Mouse (Mus musculus) neural tube, embryonic 14.5 days (tissue): ENCODE data around the gene E2f3. TPM values are rescaled to one million over a fixed set of nuclear protein-coding genes. Genes with fewer than 3 reads are reported as not detected.

Source experiments
- ATAC-seq: fragments of 200-750 bp; cut with Nextera tagmentation; 2 replicates; pipeline ENCODE4 v1.8.0; 2017; ENCODE audit warnings: low read depth, mild to moderate bottlenecking, moderate TSS enrichment, moderate library complexity
- H3K27ac ChIP-seq: fragments of 300-500 bp; sonication (generic); 2 replicates; pipeline ENCODE4 v1.5.1; 2014; ENCODE audit warnings: low read depth, mild to moderate bottlenecking, control low read depth, low read length, moderate library complexity, mixed read lengths
- H3K27me3 ChIP-seq: fragments of 300-500 bp; sonication (generic); 2 replicates; pipeline ENCODE4 v1.6.1; 2014; ENCODE audit warnings: low read length; ENCODE audit not compliant: control insufficient read depth, insufficient read depth
- H3K36me3 ChIP-seq: fragments of 300-500 bp; sonication (generic); 2 replicates; pipeline ENCODE4 v1.6.1; 2014; ENCODE audit warnings: low read length, mixed read lengths; ENCODE audit not compliant: control insufficient read depth, insufficient read depth
- H3K4me1 ChIP-seq: fragments of 300-500 bp; sonication (generic); 2 replicates; pipeline ENCODE4 v1.6.1; 2014; ENCODE audit warnings: low read length; ENCODE audit not compliant: control insufficient read depth, insufficient read depth
- H3K4me2 ChIP-seq: fragments of 300-500 bp; sonication (generic); 2 replicates; pipeline ENCODE4 v1.6.1; 2014; ENCODE audit warnings: mild to moderate bottlenecking, low read depth, low read length, control low read depth
- H3K4me3 ChIP-seq: fragments of 300-500 bp; sonication (generic); 2 replicates; pipeline ENCODE4 v1.5.1; 2014; ENCODE audit warnings: low read depth, low read length, control low read depth, mixed read lengths
- H3K9ac ChIP-seq: fragments of 300-500 bp; sonication (generic); replicated peaks from 2 replicates; pipeline ENCODE4 v1.6.1; 2014; ENCODE audit warnings: low read depth, mild to moderate bottlenecking, control low read depth, low read length, mixed read lengths
- H3K9me3 ChIP-seq: fragments of 300-500 bp; sonication (generic); 2 replicates; pipeline ENCODE4 v1.6.1; 2016; ENCODE audit warnings: low read length; ENCODE audit not compliant: control insufficient read depth
- WGBS: fragments of 180-500 bp; shearing (Covaris S2); extraction: QIAGEN DNeasy Blood & Tissue Kit; methylation state at CpG from one replicate; pipeline ENCODE4 v1.1.7; 2014; 5-methylcytosine and 5-hydroxymethylcytosine counted together
- polyA plus RNA-seq: library from polyadenylated mRNA; unstranded; fragments of >200 nt; fragmentation: Nextera tagmentation; extraction: Ambion mirVana; gene quantifications from 2 replicates; pipeline ENCODE4 v1.2.1, GENCODE M21; 2014

The E2f3 gene
- 3.3 and 4.5 TPM in 2 replicates for polyA plus RNA-seq

GRCm38 (mm10) chr13:29985855-29986755 is at the start of gene E2f3:
E2f3 (minus strand) TSS chr13:29986063.
- under 1% methylated on average over 45 of the region's 45 CpGs for WGBS
- Histone ChIP-seq H3K36me3 (no peaks in the 10 kb centered on the region), H3K27ac (peak within 1 kb of the TSS; percentile 79), H3K4me2 (peak within 1 kb of the TSS; percentile 92), H3K9me3 (no peaks in the 10 kb centered on the region), H3K4me3 (peak within 1 kb of the TSS; percentile 95), H3K9ac (peak within 1 kb of the TSS; percentile 94), H3K27me3 (no peaks in the 10 kb centered on the region), H3K4me1 (peaks cover 9% of the 10 kb centered on the region; the same call in 1 of the 2 replicates)
- ATAC-seq, result peak; percentile 99

- no peak for ATAC-seq
Measured at GRCm38 (mm10) chr13:30034540-30034939, 48.7 kb upstream of the E2f3 start.

GRCm38 (mm10) chr13:30031684-30032335 is 45.9 kb upstream of the E2f3 start:
- no peaks in the 10 kb centered on the region for H3K36me3 ChIP-seq
- H3K4me3 ChIP-seq, result no peak overlapping the region
- ATAC-seq, result no peak
- H3K9ac ChIP-seq, result no peak overlapping the region
- H3K27me3 ChIP-seq, result no peaks in the 10 kb centered on the region
- WGBS, result 85% methylated on average over 13 of the region's 13 CpGs
- no peaks in the 10 kb centered on the region for H3K9me3 ChIP-seq
- H3K27ac ChIP-seq, result no peak overlapping the region
- H3K4me2 ChIP-seq, result no peak overlapping the region
- no peaks in the 10 kb centered on the region for H3K4me1 ChIP-seq

More at GRCm38 (mm10) chr13:30034540-30034939, 48.7 kb upstream of the E2f3 start:
- 97% methylated on average over 5 of the region's 5 CpGs for WGBS
- no peak overlapping the region for H3K4me3 ChIP-seq
- H3K36me3 ChIP-seq, result no peaks in the 10 kb centered on the region
- H3K4me1 ChIP-seq, result no peaks in the 10 kb centered on the region
- H3K9me3 ChIP-seq, result no peaks in the 10 kb centered on the region
- no peaks in the 10 kb centered on the region for H3K27me3 ChIP-seq
- H3K9ac ChIP-seq, result no peak overlapping the region
- H3K27ac ChIP-seq, result no peak overlapping the region
- H3K4me2 ChIP-seq, result no peak overlapping the region

GRCm38 (mm10) chr13:30027841-30028240 is 42.0 kb upstream of the E2f3 start:
- H3K36me3 ChIP-seq, result no peaks in the 10 kb centered on the region
- 91% methylated on average over 3 of the region's 3 CpGs for WGBS
- ATAC-seq, result no peak

DNA sequence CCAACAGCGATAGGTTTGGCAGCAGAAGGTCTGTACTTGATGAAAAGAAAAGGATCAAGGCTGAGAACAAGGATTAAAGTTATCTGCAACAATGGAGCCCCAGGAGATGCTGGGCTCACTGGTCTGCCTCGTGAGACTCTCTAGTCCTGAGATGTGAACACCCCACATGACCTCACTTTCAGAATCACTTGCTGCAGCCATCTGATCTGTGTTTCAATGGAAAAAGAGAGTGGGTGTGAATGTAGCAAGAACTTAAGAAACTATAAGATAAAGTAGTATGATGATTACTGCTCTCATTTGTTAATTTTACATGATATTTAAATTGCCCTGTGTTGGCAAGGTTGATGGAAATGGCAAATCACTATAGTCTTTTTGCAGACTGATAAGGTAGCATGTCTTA is 36.6 kb upstream of the E2f3 start:
- Histone ChIP-seq H3K27me3 (no peaks in the 10 kb centered on the region), H3K9ac (no peak overlapping the region), H3K9me3 (no peaks in the 10 kb centered on the region), H3K36me3 (no peaks in the 10 kb centered on the region), H3K27ac (no peak overlapping the region), H3K4me3 (no peak overlapping the region), H3K4me2 (no peak overlapping the region), H3K4me1 (no peaks in the 10 kb centered on the region)
- ATAC-seq, result no peak
- 87% methylated on average over 2 of the region's 2 CpGs for WGBS

More at GRCm38 (mm10) chr13:30027841-30028240, 42.0 kb upstream of the E2f3 start:
- H3K4me3 ChIP-seq, result no peak overlapping the region
- no peak overlapping the region for H3K9ac ChIP-seq
- H3K9me3 ChIP-seq, result no peaks in the 10 kb centered on the region
- H3K27ac ChIP-seq, result no peak overlapping the region
- no peaks in the 10 kb centered on the region for H3K4me1 ChIP-seq
- no peaks in the 10 kb centered on the region for H3K27me3 ChIP-seq
- no peak overlapping the region for H3K4me2 ChIP-seq

GRCm38 (mm10) chr13:30018573-30018972 is 32.7 kb upstream of the E2f3 start:
- no peak overlapping the region for H3K4me3 ChIP-seq
- H3K4me2 ChIP-seq, result no peak overlapping the region
- H3K9ac ChIP-seq, result no peak overlapping the region
- H3K4me1 ChIP-seq, result no peaks in the 10 kb centered on the region
- no peaks in the 10 kb centered on the region for H3K27me3 ChIP-seq
- no peaks in the 10 kb centered on the region for H3K36me3 ChIP-seq
- no peaks in the 10 kb centered on the region for H3K9me3 ChIP-seq
- 88% methylated on average over 2 of the region's 2 CpGs for WGBS
- H3K27ac ChIP-seq, result no peak overlapping the region
- ATAC-seq, result no peak

DNA sequence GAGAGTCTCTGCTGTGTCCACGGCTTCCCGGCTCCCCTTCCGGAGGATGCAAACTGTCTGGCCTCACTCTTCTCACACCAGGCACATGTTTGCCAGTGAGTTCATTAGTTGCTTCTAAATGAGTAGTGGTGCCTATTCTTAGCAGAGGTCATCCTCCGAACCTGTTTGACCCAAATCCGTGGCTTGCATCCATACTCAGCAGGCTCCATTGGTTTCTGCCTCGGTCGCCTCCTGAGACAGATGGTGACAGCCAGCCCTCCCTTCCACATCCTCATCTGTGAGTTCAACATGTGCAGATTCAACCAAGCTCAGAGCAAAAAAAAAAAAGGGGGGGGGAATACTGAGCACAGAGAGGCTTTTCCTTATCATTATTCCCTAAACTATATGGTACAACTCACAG is 31.7 kb upstream of the E2f3 start:
- Histone ChIP-seq H3K9me3 (no peaks in the 10 kb centered on the region), H3K9ac (no peak overlapping the region), H3K4me2 (no peak overlapping the region), H3K27me3 (no peaks in the 10 kb centered on the region), H3K4me3 (no peak overlapping the region), H3K36me3 (no peaks in the 10 kb centered on the region), H3K27ac (no peak overlapping the region), H3K4me1 (no peaks in the 10 kb centered on the region)
- WGBS, result 85% methylated on average over 7 of the region's 7 CpGs
- ATAC-seq, result no peak

DNA sequence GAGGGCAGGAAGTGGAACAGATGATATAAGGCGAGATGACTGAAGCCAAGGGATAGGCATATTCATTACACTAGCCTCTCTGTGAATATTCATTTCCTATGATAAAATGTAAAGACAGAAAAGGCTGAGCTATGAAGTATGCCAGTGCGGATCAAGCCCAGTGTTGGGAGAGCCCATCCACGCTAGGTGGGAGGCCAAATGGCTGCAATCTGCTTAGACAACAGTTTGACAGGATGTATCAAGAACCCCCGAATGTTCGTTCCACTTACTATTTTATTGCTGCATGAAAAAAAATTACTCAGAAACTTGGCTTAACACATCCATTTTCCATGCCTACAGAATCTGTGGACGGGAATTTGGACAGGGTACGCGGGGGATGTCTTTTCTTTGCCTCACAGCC is 28.7 kb upstream of the E2f3 start:
- Histone ChIP-seq H3K4me2 (no peak overlapping the region), H3K27ac (no peak overlapping the region), H3K9ac (no peak overlapping the region), H3K4me3 (no peak overlapping the region), H3K4me1 (no peaks in the 10 kb centered on the region), H3K9me3 (no peaks in the 10 kb centered on the region), H3K36me3 (no peaks in the 10 kb centered on the region), H3K27me3 (no peaks in the 10 kb centered on the region)
- no peak for ATAC-seq
- WGBS, result 91% methylated on average over 8 of the region's 8 CpGs

DNA sequence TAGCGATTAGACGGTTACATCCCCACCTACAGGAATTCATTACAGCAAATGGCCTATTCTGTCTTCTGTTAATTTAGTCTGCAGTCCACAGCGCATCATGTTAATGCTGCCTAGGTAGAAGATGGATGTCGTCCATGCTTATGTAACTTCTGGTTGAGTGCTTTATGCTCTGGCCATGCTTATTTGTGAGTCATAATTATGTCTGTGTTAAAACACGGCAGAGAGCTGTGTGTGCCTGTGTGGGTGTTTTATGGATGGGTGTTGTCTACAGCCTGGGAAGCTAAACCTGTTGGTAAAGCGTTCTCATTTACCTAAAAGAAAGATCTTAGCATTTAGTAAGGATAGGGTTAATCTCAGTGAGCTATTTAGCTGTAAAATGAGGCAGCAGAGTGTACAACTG is 26.4 kb upstream of the E2f3 start:
- Histone ChIP-seq H3K4me1 (no peaks in the 10 kb centered on the region), H3K9ac (no peak overlapping the region), H3K27ac (no peak overlapping the region), H3K4me3 (no peak overlapping the region), H3K36me3 (no peaks in the 10 kb centered on the region), H3K9me3 (no peaks in the 10 kb centered on the region), H3K4me2 (no peak overlapping the region), H3K27me3 (no peaks in the 10 kb centered on the region)
- ATAC-seq, result no peak; the same call in 1 of the 2 replicates
- 24% methylated on average over 6 of the region's 6 CpGs for WGBS
